Mouse (Mus musculus) kidney, embryonic 14.5 days (tissue): Measurements from ENCODE around the gene Mus81. TPM values are rescaled to one million over a fixed set of nuclear protein-coding genes. Genes with fewer than 3 reads are reported as not detected.

ENCODE experiments used
- ATAC-seq: fragments of 200-750 bp; cut with Nextera tagmentation; 2 replicates; pipeline ENCODE4 v1.8.0; 2017; ENCODE audit warnings: moderate number of reproducible peaks, mild to moderate bottlenecking, moderate TSS enrichment, moderate library complexity; ENCODE audit not compliant: low FRiP score, low TSS enrichment
- H3K27ac ChIP-seq: fragments of 300-500 bp; sonication (generic); 2 replicates; pipeline ENCODE4 v1.5.1; 2014; ENCODE audit warnings: low read depth, mild to moderate bottlenecking, low read length, moderate library complexity, mixed read lengths
- H3K27me3 ChIP-seq: fragments of 300-500 bp; sonication (generic); 2 replicates; pipeline ENCODE4 v1.6.1; 2014; ENCODE audit warnings: mild to moderate bottlenecking, low read length; ENCODE audit not compliant: control insufficient read depth, insufficient read depth
- H3K36me3 ChIP-seq: fragments of 300-500 bp; sonication (generic); 2 replicates; pipeline ENCODE4 v1.6.1; 2014; ENCODE audit warnings: low read length, mixed read lengths; ENCODE audit not compliant: control insufficient read depth, insufficient read depth
- H3K4me1 ChIP-seq: fragments of 300-500 bp; sonication (generic); 2 replicates; pipeline ENCODE4 v1.6.1; 2014; ENCODE audit warnings: low read length, mixed read lengths; ENCODE audit not compliant: control insufficient read depth, insufficient read depth
- H3K4me2 ChIP-seq: fragments of 300-500 bp; sonication (generic); replicated peaks from 2 replicates; pipeline ENCODE4 v1.6.1; 2014; ENCODE audit warnings: low read depth, mild to moderate bottlenecking, low read length
- H3K4me3 ChIP-seq: fragments of 300-500 bp; sonication (generic); 2 replicates; pipeline ENCODE4 v1.5.1; 2014; ENCODE audit warnings: mild to moderate bottlenecking, low read length
- H3K9ac ChIP-seq: fragments of 300-500 bp; sonication (generic); 2 replicates; pipeline ENCODE4 v1.6.1; 2014; ENCODE audit warnings: low read depth, mild to moderate bottlenecking, low read length, moderate library complexity
- H3K9me3 ChIP-seq: fragments of 300-500 bp; sonication (generic); 2 replicates; pipeline ENCODE4 v1.6.1; 2016; ENCODE audit warnings: low read length; ENCODE audit not compliant: control insufficient read depth
- WGBS: fragments of 180-500 bp; shearing (Covaris S2); extraction: QIAGEN DNeasy Blood & Tissue Kit; methylation state at CpG from one replicate; pipeline ENCODE4 v1.1.7; 2014; 5-methylcytosine and 5-hydroxymethylcytosine counted together
- polyA plus RNA-seq: library from polyadenylated mRNA; unstranded; fragments of >200 nt; fragmentation: Nextera tagmentation; extraction: Ambion mirVana; gene quantifications from 2 replicates; pipeline ENCODE4 v1.2.1, GENCODE M21; 2014

Mus81 gene
- polyA plus RNA-seq, 1 experiment from 2014 or later: 42.2 TPM

DNA sequence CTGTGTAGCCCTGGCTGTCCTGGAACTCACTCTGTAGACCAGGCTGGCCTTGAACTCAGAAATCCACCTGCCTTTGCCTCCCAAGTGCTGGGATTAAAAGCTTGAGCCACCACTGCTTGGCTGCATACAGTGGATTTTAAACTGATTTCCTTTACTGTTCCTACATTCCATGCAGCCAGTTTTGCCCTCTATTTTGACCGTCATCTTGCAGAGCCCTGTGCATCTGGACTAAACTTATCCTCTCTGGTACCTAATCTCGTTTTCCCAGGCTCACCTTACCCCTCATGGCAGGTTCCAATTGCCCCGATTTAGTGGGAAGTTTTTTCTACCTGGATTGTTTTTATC, 24.8 kb upstream of the Mus81 start:
- Histone ChIP-seq H3K9ac (no peak overlapping the region), H3K4me3 (no peak overlapping the region), H3K36me3 (no peaks in the 10 kb centered on the region), H3K4me2 (no peak overlapping the region), H3K9me3 (peaks cover 8% of the 10 kb centered on the region; the same call in 1 of the 2 replicates), H3K4me1 (peaks cover 6% of the 10 kb centered on the region; the same call in 1 of the 2 replicates), H3K27me3 (no peaks in the 10 kb centered on the region), H3K27ac (no peak overlapping the region)
- 81% methylated on average over 3 of the region's 3 CpGs for WGBS
- ATAC-seq: no peak

DNA sequence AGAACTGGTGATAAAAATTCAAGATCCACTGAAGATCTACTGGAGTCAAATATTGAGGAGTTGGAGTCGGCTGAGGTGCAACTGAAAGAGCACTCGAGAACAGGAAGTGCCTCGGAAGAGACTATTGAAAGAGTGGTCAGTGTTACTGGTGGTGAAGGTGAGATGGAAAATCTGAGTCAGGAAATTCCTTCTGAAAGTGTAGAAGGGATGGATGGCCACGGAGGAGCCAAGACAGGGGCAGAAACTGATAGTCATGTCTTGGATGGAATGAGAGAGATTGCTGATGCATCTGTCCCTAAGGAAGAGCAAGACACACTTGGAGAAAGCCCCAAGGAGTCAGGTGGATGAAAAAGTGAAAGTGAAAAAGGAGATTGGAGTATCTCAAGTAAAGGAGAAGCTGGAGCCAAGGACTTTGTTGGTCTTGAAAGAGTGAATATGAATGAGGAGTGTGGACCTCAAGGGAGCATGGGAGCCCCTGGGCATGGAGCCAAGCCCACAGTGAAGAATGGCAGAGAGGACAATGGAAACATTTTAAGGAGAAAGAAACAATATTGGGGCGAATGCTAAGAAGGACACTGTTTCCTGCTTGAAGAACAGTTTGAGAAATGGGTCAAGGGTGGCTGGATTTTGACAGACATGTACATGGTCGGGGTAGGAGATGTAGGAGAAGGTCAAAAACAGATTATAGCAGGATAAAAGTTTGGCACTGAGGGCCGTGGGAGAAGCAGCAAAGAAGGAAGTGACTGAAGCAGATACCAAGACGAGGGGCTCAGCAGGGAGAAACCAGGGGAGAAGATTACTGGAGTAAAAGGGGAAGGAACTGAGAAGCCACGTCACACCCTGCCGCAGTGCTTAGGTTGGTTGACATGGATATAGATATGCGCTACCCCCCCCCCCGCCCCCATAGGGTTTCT, 24.1 kb upstream of the Mus81 start:
- Histone ChIP-seq H3K4me1 (peaks cover 6% of the 10 kb centered on the region; the same call in 1 of the 2 replicates), H3K27ac (no peak overlapping the region), H3K9ac (no peak overlapping the region), H3K4me2 (no peak overlapping the region), H3K9me3 (peaks cover 9% of the 10 kb centered on the region; the same call in 1 of the 2 replicates), H3K36me3 (no peaks in the 10 kb centered on the region), H3K27me3 (no peaks in the 10 kb centered on the region), H3K4me3 (no peak overlapping the region)
- WGBS: 78% methylated on average over 12 of the region's 12 CpGs
- no peak for ATAC-seq

DNA sequence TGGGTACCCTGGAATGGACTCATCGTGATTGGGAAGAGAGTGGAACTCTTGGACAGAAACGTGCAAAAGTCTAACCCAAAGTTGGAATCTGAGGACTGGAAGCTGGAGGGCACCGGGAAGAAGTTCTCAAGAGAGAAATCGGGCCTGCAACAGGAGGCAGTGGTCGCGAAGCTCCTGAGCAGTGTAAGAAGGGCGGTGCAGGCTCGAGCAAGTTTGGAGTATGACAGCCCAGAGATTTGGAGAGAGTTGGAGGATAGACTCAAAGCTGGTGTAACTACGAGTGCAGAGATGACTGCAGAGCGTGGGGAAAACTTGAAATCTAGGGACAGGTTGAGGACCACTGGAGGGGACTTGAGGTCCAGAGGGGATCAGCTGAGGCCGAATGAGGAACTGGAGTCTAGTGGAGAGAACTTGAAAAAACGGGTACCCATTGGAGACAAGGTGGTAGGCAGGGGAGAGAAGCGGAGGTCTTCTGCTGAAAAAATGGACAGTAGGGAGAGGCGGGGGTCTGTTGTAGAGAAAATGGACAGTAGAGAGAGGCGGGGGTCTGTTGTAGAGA, 23.0 kb upstream of the Mus81 start:
- H3K4me1 ChIP-seq: peaks cover 6% of the 10 kb centered on the region; the same call in 1 of the 2 replicates
- 49% methylated on average over 15 of the region's 15 CpGs for WGBS
- peaks cover 9% of the 10 kb centered on the region; the same call in 1 of the 2 replicates for H3K9me3 ChIP-seq
- peak overlapping the region; percentile 82 for H3K4me2 ChIP-seq
- H3K27ac ChIP-seq: no peak overlapping the region
- H3K36me3 ChIP-seq: no peaks in the 10 kb centered on the region
- peak overlapping the region; percentile 60 for H3K9ac ChIP-seq
- no peaks in the 10 kb centered on the region for H3K27me3 ChIP-seq
- no peak for ATAC-seq
- peak overlapping the region; percentile 48 for H3K4me3 ChIP-seq

DNA sequence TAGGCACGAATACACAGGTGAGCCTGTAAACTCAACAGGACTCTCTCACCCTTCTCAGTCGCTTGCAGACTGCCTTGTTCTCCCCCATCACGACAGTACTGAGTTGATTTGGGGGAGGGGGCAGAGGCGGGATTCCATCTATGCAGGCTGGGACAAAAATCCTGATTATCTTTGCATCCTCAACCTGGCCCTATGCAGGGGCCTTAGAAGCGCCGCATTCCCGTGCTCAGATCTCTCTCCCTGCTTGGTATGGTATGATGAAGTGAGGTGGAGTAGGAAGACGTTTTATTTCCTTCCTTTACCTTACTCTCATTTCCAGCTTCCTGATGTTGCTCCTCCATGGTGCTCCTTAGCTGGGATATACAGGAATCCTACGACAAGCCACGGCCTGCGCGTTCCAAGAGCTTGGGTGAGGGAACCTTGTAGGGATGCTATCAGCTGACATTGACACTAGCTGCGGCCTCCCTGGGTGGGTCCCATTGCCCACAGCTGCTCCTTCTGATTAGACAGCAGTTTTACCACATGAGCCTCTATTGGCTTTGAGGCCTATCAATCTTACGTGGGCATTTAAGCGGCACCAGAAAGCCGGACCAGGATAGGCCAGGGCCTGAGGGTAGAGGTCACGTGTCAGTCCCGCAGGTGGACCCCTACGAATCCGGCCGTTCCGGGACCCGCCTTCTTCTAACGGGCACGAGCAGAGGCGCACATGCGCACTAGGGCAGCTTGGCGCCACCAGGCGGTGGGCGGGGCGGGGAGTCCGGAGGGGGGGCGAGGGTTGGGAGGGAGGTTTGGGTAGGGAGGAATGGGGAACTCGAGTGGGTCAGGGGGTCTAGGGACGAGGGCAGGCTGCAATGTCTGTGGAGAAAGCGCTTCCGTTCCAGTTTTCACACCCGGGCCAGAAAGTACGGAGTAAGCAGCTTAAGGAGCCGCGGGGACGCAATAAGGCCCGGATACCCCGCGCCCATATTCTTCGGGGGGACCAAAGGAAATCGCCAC, 22.1 kb upstream of the Mus81 start, which contains the start of gene Snx32:
Snx32 (minus strand) TSS at position 508 of the 996 bp plus-strand sequence.
- H3K4me1 ChIP-seq: peaks cover 6% of the 10 kb centered on the region; the same call in 1 of the 2 replicates
- peak within 1 kb of the TSS; percentile 82 for H3K4me2 ChIP-seq
- H3K27me3 ChIP-seq: no peaks in the 10 kb centered on the region
- peak; percentile 99 for ATAC-seq
- peak within 1 kb of the TSS; percentile 48 for H3K4me3 ChIP-seq
- no peaks in the 10 kb centered on the region for H3K36me3 ChIP-seq
- 4% methylated on average over 47 of the region's 47 CpGs for WGBS
- H3K9me3 ChIP-seq: peaks cover 9% of the 10 kb centered on the region; the same call in 1 of the 2 replicates
- peak within 1 kb of the TSS; percentile 60 for H3K9ac ChIP-seq
- 0 out of 2 replicates have a peak within 1 kb of the TSS, but pooled peaks have one; percentile 1 for H3K27ac ChIP-seq

DNA sequence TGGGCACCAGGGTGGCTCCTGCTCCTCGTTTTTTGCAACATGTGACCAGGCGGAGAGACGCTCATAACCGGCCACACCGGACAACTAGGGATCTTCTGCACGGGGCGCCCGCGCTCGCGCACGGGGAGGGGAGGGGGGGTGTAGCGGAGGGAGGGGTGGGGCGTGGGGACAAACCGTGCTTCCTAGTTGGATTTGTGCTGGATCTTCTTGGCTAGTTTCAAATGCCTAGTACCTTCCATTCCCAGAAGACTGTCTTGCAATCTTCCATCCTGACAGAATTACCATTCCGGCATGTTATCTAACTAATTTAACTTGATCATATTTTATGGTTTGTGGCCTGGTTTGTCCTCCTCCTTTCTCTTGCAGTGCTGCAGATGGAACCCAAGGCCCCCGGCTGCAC, 15.5 kb upstream of the Mus81 start, which contains the start of gene 1700020D05Rik:
1700020D05Rik (minus strand) TSS at position 101 of the 400 bp plus-strand sequence.
- 58% methylated on average over 17 of the region's 17 CpGs for WGBS
- no peak within 1 kb of the TSS for H3K27ac ChIP-seq
- H3K4me3 ChIP-seq: no peak within 1 kb of the TSS; the same call in 1 of the 2 replicates
- no peaks in the 10 kb centered on the region for H3K27me3 ChIP-seq
- no peak within 1 kb of the TSS for H3K9ac ChIP-seq
- ATAC-seq: no peak; the same call in 1 of the 2 replicates
- no peaks in the 10 kb centered on the region for H3K36me3 ChIP-seq
- no peaks in the 10 kb centered on the region for H3K4me1 ChIP-seq
- H3K9me3 ChIP-seq: peaks cover 6% of the 10 kb centered on the region; the same call in 1 of the 2 replicates
- H3K4me2 ChIP-seq: peak within 1 kb of the TSS; percentile 22

DNA sequence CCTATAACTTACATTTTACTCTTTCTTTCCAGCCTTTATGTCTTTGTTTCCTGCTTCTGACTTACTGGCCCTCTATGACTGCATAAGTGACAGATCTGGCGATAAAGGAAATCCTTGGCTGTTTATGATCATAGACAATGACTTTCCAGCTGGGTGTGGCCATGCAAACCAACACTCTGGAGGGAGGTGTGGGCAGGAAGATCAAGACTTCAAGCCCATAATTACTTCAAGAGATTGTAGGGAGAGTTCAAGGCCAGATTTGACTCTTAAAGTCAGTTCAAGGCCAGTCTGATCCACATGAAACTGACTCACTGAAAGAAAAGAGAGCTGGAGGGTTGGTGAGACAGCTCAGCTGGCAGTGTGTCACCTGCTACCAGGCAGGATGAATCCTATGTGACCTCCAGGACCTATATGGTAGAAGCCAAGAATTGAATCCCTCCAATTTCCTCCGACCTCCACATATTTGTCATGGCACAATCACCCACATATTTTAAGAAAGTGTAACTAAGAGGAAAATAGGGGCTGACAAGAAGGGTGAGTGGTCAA, 12.2 kb upstream of the Mus81 start:
- Histone ChIP-seq H3K9me3 (no peaks in the 10 kb centered on the region), H3K27ac (no peak overlapping the region), H3K4me3 (no peak overlapping the region), H3K27me3 (no peaks in the 10 kb centered on the region), H3K36me3 (peaks cover 23% of the 10 kb centered on the region), H3K4me2 (no peak overlapping the region), H3K9ac (no peak overlapping the region), H3K4me1 (no peaks in the 10 kb centered on the region)
- ATAC-seq: no peak
- WGBS: 86% methylated on average over 2 of the region's 2 CpGs

DNA sequence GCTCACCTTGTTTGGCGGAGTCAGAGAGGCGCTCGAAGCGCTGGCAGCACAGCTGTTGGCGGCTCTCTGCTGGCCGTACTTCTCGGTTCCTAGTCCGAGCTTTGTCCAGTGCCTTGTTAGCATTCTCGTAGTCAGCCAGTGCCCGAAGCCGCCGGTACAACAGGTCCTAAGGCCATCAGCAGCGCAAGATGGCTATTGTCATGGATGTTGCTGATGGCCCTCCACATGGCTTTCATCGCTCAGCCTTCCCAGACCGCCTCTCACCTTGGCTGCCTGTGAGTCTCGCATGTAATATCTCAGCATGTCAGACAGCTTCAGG, 7.8 kb upstream of the Mus81 start:
- Histone ChIP-seq H3K4me3 (no peak overlapping the region), H3K9ac (no peak overlapping the region), H3K9me3 (no peaks in the 10 kb centered on the region), H3K27ac (no peak overlapping the region), H3K4me2 (no peak overlapping the region), H3K36me3 (peaks cover 53% of the 10 kb centered on the region), H3K4me1 (peaks cover 12% of the 10 kb centered on the region; the same call in 1 of the 2 replicates), H3K27me3 (no peaks in the 10 kb centered on the region)
- ATAC-seq: no peak
- 87% methylated on average over 16 of the region's 16 CpGs for WGBS

DNA sequence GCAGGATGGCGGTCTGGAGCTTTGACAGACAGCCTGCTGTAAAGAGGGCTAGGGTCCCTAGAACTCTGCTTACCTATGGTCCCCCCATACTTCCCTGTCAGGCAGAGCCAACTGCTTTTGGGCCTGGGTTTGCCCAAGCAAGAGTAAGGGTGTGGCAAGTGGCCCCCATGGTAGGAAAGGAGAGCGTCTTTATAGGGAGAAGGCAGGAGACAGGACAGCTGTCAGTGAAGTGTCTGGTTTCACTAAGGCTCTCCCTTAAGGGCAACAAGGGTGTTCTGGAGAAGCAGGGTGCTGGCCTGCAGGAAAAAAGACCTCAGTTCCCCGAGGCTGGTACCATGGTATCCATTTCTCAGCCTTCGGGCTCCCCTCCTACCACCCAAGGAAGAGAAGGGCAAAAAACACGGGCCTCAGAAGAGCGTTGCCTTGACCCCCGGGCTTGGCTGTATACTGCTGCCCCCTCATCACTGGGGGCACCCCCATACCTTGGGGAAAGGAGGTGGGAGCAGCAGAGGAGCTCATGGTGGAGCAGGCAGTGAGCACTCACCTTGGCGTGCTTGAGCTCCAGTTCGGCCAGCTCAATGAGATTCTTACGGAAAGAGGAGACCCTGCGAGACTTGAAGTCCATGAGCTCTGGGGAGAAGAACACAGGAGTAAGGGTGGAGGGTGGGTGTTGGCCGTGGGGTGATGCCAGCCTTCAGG, 7.3 kb upstream of the Mus81 start:
- no peak overlapping the region for H3K4me2 ChIP-seq
- 85% methylated on average over 12 of the region's 12 CpGs for WGBS
- no peaks in the 10 kb centered on the region for H3K27me3 ChIP-seq
- ATAC-seq: no peak
- H3K9ac ChIP-seq: no peak overlapping the region
- H3K27ac ChIP-seq: no peak overlapping the region
- peaks cover 12% of the 10 kb centered on the region; the same call in 1 of the 2 replicates for H3K4me1 ChIP-seq
- H3K9me3 ChIP-seq: no peaks in the 10 kb centered on the region
- H3K4me3 ChIP-seq: no peak overlapping the region
- peaks cover 53% of the 10 kb centered on the region for H3K36me3 ChIP-seq
